Mouse (Mus musculus) neural tube, embryonic 12.5 days (tissue): ENCODE measurements around the gene Ube2ql1. TPM values are rescaled to one million over a fixed set of nuclear protein-coding genes. Genes with fewer than 3 reads are reported as not detected.

ENCODE experiments used
- ATAC-seq: fragments of 200-750 bp; cut with Nextera tagmentation; 2 replicates; pipeline ENCODE4 v1.8.0; 2017; ENCODE audit warnings: low read depth, mild to moderate bottlenecking, moderate TSS enrichment, moderate library complexity; ENCODE audit not compliant: low FRiP score
- H3K27ac ChIP-seq: fragments of 300-500 bp; sonication (generic); 2 replicates; pipeline ENCODE4 v1.5.1; 2016
- H3K27me3 ChIP-seq: fragments of 300-500 bp; sonication (generic); replicated peaks from 2 replicates; pipeline ENCODE4 v1.6.1; 2016; ENCODE audit warnings: mild to moderate bottlenecking
- H3K36me3 ChIP-seq: fragments of 300-500 bp; sonication (generic); 2 replicates; pipeline ENCODE4 v1.6.1; 2016; ENCODE audit warnings: mild to moderate bottlenecking
- H3K4me1 ChIP-seq: fragments of 300-500 bp; sonication (generic); 2 replicates; pipeline ENCODE4 v1.6.1; 2016
- H3K4me2 ChIP-seq: fragments of 300-500 bp; sonication (generic); replicated peaks from 2 replicates; pipeline ENCODE4 v1.6.1; 2016; ENCODE audit warnings: mild to moderate bottlenecking
- H3K4me3 ChIP-seq: fragments of 300-500 bp; sonication (generic); 2 replicates; pipeline ENCODE4 v1.5.1; 2016
- H3K9ac ChIP-seq: fragments of 300-500 bp; sonication (generic); 2 replicates; pipeline ENCODE4 v1.6.1; 2016; ENCODE audit warnings: mild to moderate bottlenecking
- H3K9me3 ChIP-seq: fragments of 300-500 bp; sonication (generic); 2 replicates; pipeline ENCODE4 v1.6.1; 2016; ENCODE audit warnings: mild to moderate bottlenecking
- WGBS: fragments of 180-500 bp; shearing (Covaris S2); methylation state at CpG from one replicate; pipeline ENCODE4 v1.1.7; 2016; 5-methylcytosine and 5-hydroxymethylcytosine counted together
- polyA plus RNA-seq: library from polyadenylated mRNA; unstranded; fragments of >200 nt; fragmentation: Nextera tagmentation; extraction: Ambion mirVana; gene quantifications from 2 replicates; pipeline ENCODE4 v1.2.1, GENCODE M21; 2016

Gene Ube2ql1
- polyA plus RNA-seq, 1 experiment from 2014 or later = 34.3 TPM

- Histone ChIP-seq H3K4me1 (peaks cover 30% of the 10 kb centered on the region), H3K27me3 (peaks cover 26% of the 10 kb centered on the region), H3K9me3 (no peaks in the 10 kb centered on the region), H3K36me3 (no peaks in the 10 kb centered on the region), H3K4me2 (peak overlapping the region; percentile 88), H3K4me3 (peak overlapping the region; percentile 79), H3K9ac (peak overlapping the region; percentile 63), H3K27ac (no peak overlapping the region)
- ATAC-seq = peak; percentile 64
- 2% methylated on average over 29 of the region's 29 CpGs for WGBS
Observed at GRCm38 (mm10) chr13:69740331-69741285, 919 bp upstream of the Ube2ql1 start.

DNA sequence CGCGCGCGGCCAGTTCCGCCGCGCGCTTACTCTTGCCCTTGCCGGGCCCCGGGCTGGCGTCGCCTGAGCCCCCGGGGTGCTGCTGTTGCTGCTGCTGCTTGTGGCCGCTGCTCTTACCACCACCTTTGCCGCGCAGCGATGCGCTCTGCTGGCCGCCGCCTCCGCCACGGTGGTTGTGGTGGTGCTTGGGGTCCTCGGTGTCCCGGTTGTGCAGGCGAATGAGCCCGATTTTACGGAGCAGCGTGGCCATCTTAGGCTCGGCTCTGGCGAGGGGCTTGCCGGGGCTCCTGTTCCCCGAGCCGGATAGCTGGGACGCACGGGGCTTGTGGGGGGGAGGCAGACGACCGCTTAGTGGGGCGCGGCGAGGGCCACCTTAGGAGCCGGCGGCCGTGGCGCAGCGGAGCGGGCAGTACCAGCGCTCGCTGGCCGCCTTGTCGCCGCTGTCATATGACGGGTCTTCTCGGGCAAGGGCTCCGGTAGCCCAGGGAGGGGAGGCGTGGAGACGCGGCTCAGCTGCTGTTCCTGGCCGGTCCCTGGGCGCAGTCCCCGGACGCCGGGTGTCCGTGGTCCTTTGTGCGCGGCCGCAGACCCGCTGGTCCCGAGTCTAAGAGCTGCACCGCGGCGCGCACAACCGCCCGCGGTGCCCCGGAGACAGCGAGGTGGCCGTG is 464 bp downstream of the Ube2ql1 start:
- H3K27ac ChIP-seq = peak overlapping the region; percentile 93
- under 1% methylated on average over 72 of the region's 78 CpGs for WGBS
- no peaks in the 10 kb centered on the region; the same call in none of the 2 replicates for H3K36me3 ChIP-seq
- no peaks in the 10 kb centered on the region for H3K9me3 ChIP-seq
- H3K4me3 ChIP-seq = peak overlapping the region; percentile 79
- peak; percentile 74 for ATAC-seq
- H3K9ac ChIP-seq = peak overlapping the region; percentile 90
- H3K27me3 ChIP-seq = peaks cover 26% of the 10 kb centered on the region
- peaks cover 39% of the 10 kb centered on the region for H3K4me1 ChIP-seq
- peak overlapping the region; percentile 88 for H3K4me2 ChIP-seq

DNA sequence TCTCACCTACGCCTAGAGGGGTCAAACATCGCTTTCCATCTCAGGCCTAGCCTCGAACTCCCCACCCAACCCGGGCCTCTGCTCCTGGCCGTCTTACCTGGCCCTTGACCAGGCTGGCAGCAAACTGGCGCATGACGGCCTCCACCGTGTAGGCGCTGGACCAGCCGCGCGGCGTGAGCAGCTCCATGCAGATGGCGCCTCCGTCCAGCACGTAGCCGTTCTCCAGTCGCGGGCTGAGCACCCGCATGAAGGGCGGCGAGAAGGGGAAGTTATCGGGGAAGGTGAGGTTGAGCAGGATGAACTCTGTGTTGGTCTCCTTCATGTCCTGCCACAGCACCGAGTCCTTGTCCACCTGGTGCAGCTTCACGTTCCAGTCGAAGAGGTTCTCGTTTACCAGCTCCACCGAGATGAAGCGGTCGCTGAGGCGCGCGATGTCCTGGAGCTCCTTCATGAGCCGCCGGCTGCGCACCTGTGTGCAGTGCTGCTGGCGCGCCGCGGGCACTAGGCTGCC is 1.2 kb downstream of the Ube2ql1 start:
- Histone ChIP-seq H3K9ac (peak overlapping the region; percentile 90), H3K4me1 (peaks cover 39% of the 10 kb centered on the region), H3K9me3 (no peaks in the 10 kb centered on the region), H3K27me3 (peaks cover 26% of the 10 kb centered on the region), H3K36me3 (no peaks in the 10 kb centered on the region; the same call in none of the 2 replicates), H3K4me3 (peak overlapping the region; percentile 79), H3K4me2 (peak overlapping the region; percentile 88), H3K27ac (peak overlapping the region; percentile 46)
- ATAC-seq = no peak; the same call in 1 of the 2 replicates
- WGBS = under 1% methylated on average over 40 of the region's 40 CpGs

DNA sequence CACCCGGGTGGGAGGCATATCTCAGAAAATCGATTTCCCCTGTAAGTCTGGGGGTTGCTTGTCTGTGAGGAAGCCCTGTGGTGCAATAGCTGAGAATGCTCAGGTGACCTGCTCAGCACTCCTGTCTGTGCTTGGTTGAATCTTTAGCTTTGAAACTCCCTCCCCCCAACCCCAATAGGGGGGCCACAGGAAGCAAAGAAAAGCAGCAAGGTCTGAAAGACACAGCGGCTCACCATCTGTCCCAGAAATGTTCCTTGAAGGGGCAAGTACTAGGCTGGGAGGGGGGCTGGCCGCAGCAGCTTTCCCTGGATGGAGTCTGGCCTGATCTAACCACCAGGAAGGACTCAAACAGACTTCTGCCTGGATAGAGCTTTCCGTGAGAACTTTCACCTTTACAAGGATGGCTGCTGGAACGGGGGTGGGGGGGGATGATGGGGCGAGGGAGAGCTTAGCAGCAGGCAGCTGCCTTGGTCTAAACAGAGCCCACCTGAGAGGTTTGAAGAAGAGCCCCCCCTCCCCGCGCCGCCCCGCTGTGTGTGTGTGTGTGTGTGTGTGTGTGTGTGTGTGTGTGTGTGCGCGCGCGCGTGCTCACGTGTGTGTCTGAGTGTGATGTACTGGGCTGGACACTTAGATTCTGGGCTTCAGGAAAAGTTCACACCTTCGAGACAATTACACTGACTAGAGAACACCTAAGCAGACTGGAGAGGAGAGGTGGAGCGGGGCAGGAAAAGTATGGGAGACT is 2.1 kb downstream of the Ube2ql1 start:
- Histone ChIP-seq H3K4me2 (peak overlapping the region; percentile 88), H3K27ac (peak overlapping the region; percentile 46; the same call in 1 of the 2 replicates), H3K36me3 (peaks cover under 1% of the 10 kb centered on the region), H3K9me3 (no peaks in the 10 kb centered on the region), H3K4me1 (peaks cover 39% of the 10 kb centered on the region), H3K4me3 (peak overlapping the region; percentile 79), H3K27me3 (peaks cover 26% of the 10 kb centered on the region), H3K9ac (peak overlapping the region; percentile 90)
- ATAC-seq = no peak
- 8% methylated on average over 15 of the region's 19 CpGs for WGBS

GRCm38 (mm10) chr13:69732636-69733035 is 7.1 kb downstream of the Ube2ql1 start:
- 89% methylated on average over 6 of the region's 6 CpGs for WGBS
- peaks cover 16% of the 10 kb centered on the region for H3K36me3 ChIP-seq

DNA sequence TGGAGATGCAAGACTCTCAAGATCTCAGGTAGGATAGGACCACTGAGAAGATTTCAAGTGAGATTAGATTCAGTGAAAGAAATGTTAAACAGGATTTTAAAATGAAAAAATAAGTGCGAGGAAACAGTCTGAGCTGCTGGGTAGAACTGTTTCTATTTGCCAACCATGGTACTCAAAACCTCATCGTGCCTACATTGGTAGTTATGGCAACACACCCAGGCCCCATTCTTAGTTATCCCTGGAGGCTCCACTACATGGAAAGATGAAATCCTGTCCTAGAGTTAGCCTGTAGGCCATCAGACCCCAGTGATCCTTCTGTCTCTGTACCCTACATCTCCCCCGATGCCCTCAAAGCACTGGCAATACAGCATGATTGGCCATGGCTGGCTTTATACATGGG is 14.3 kb downstream of the Ube2ql1 start:
- Histone ChIP-seq H3K4me1 (0 out of 2 replicates have a peak, but pooled peaks cover 6% of the 10 kb centered on the region), H3K27me3 (no peaks in the 10 kb centered on the region), H3K4me2 (no peak overlapping the region), H3K9me3 (no peaks in the 10 kb centered on the region), H3K4me3 (no peak overlapping the region), H3K36me3 (peaks cover 20% of the 10 kb centered on the region; the same call in 1 of the 2 replicates), H3K27ac (no peak overlapping the region), H3K9ac (no peak overlapping the region)
- WGBS = 92% methylated on average over 3 of the region's 3 CpGs
- ATAC-seq = no peak

More at GRCm38 (mm10) chr13:69732636-69733035, 7.1 kb downstream of the Ube2ql1 start:
- Histone ChIP-seq H3K4me1 (peaks cover 20% of the 10 kb centered on the region), H3K27me3 (peaks cover 10% of the 10 kb centered on the region), H3K27ac (no peak overlapping the region), H3K9me3 (no peaks in the 10 kb centered on the region), H3K9ac (no peak overlapping the region), H3K4me2 (peak overlapping the region; percentile 88; the same call in 1 of the 2 replicates), H3K4me3 (no peak overlapping the region)
- ATAC-seq = no peak

GRCm38 (mm10) chr13:69721141-69721540 is 18.5 kb downstream of the Ube2ql1 start:
- H3K27me3 ChIP-seq = no peaks in the 10 kb centered on the region
- H3K36me3 ChIP-seq = peaks cover 7% of the 10 kb centered on the region; the same call in 1 of the 2 replicates
- H3K9ac ChIP-seq = no peak overlapping the region
- no peaks in the 10 kb centered on the region for H3K9me3 ChIP-seq
- no peak overlapping the region for H3K27ac ChIP-seq
- peaks cover 12% of the 10 kb centered on the region; the same call in 1 of the 2 replicates for H3K4me1 ChIP-seq
- no peak overlapping the region; the same call in 1 of the 2 replicates for H3K4me2 ChIP-seq
- no peak for ATAC-seq
- H3K4me3 ChIP-seq = no peak overlapping the region
- WGBS = 10% methylated on average over 6 of the region's 6 CpGs

DNA sequence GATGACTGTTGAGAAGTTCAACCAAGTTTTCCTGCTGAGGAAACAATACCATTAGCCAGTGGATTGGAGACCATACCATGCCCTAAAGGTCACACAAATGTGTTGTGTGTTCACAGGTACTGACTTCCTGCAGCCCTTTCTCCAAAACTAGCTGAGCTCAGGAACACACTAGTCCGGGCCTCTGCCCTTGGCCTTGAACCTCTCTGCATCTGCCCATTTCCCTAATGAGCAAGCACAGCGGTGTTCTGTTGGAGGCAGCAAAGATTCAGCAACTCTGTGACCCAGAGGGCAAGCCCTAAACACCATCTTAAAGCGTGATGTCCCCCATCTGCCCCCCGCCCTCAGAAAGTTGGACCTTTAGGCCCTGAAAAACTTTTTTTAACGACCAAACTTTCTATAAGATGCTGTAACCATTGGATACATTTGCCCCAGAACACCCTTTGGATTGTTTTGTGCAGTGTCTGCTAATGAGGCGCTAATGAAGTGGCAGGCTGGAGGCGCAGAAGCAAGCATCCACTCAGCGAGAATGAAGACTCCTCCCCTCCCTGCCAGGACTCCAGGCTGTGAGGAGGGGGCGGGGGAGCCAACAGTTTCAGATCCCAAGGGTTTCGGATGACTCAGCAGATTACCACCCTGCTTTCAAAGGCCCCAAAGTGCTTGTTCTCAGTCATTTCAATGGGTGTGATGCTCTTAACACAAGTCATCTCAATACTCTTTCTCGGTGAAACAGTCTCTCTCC is 21.7 kb downstream of the Ube2ql1 start:
- H3K4me3 ChIP-seq = no peak overlapping the region
- no peak overlapping the region for H3K9ac ChIP-seq
- no peaks in the 10 kb centered on the region for H3K36me3 ChIP-seq
- H3K27me3 ChIP-seq = no peaks in the 10 kb centered on the region
- no peak overlapping the region for H3K27ac ChIP-seq
- WGBS = 12% methylated on average over 11 of the region's 11 CpGs
- ATAC-seq = no peak
- peaks cover 12% of the 10 kb centered on the region; the same call in 1 of the 2 replicates for H3K4me1 ChIP-seq
- no peak overlapping the region for H3K4me2 ChIP-seq
- no peaks in the 10 kb centered on the region for H3K9me3 ChIP-seq

DNA sequence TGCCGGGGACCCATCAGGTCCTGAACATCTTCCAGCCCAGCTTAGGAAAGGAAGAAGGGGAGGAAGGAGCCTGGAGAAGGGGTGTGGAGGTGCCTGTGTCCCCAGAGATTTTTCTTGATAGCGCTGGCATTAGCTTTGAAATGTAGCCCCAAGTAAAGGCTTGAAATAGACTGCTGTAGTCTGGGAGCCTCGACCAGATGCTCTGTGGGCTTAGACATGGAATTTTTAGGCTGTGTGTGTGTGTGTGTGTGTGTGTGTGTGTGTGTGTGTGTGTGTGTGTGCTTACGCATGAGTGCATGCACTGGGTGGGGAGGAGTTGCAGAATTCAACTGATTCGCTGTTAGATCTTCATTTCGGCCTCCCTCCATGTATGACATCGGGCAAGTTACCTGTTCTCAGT is 31.5 kb downstream of the Ube2ql1 start:
- no peak for ATAC-seq
- WGBS = 84% methylated on average over 7 of the region's 7 CpGs
- Histone ChIP-seq H3K27ac (no peak overlapping the region), H3K9ac (no peak overlapping the region), H3K9me3 (no peaks in the 10 kb centered on the region), H3K36me3 (peaks cover 19% of the 10 kb centered on the region), H3K4me1 (no peaks in the 10 kb centered on the region), H3K27me3 (no peaks in the 10 kb centered on the region), H3K4me3 (no peak overlapping the region), H3K4me2 (no peak overlapping the region)

GRCm38 (mm10) chr13:69707496-69707895 is 32.2 kb downstream of the Ube2ql1 start:
- Histone ChIP-seq H3K9me3 (no peaks in the 10 kb centered on the region), H3K9ac (no peak overlapping the region), H3K4me2 (no peak overlapping the region), H3K36me3 (peaks cover 24% of the 10 kb centered on the region), H3K4me1 (no peaks in the 10 kb centered on the region), H3K4me3 (no peak overlapping the region), H3K27me3 (no peaks in the 10 kb centered on the region), H3K27ac (no peak overlapping the region)
- 94% methylated on average over 12 of the region's 12 CpGs for WGBS
- ATAC-seq = no peak

GRCm38 (mm10) chr13:69706919-69707318 is 32.8 kb downstream of the Ube2ql1 start:
- H3K27ac ChIP-seq = no peak overlapping the region
- no peak overlapping the region for H3K4me3 ChIP-seq
- 59% methylated on average over 2 of the region's 2 CpGs for WGBS
- no peaks in the 10 kb centered on the region for H3K4me1 ChIP-seq
- no peak overlapping the region for H3K4me2 ChIP-seq
- ATAC-seq = no peak
- no peak overlapping the region for H3K9ac ChIP-seq
- no peaks in the 10 kb centered on the region for H3K27me3 ChIP-seq
- H3K36me3 ChIP-seq = peaks cover 24% of the 10 kb centered on the region
- H3K9me3 ChIP-seq = no peaks in the 10 kb centered on the region
